Comparison of ENCODE assay signal across 9 mouse cellular contexts in genomic region chr17:67274531-67275094, GRCm38 (mm10).
A peak's percentile ranks its signal among the peaks of the same experiment; 100 is the strongest.
DNase-seq lines count a peak whose midpoint lies in the region; ATAC-seq and TF ChIP-seq lines count a peak whose summit lies in the region.
"Had no signal": no experiment of that assay in that cellular context is flagged by ENCODE, and none has a peak within 500 bp of the region (broad histone marks: within the 10 kb centered on the region; RNA-seq: fewer than 3 reads in every experiment).

No protein-coding gene starts in this region.

- no peak overlapping the region for H3K9ac ChIP-seq in intestine, postnatal 0 days (ENCODE audit: low read depth, low read length)

- intact Hi-C loops in left cerebral cortex, postnatal 36 days (cut with DNase I), result no loop called here

- no peaks in the 10 kb centered on the region for H3K36me3 ChIP-seq in intestine, postnatal 0 days (ENCODE audit: control insufficient read depth, insufficient read depth)

- TF ChIP-seq CTCF in lung, adult 2 months (IDR thresholded peaks at IDR 0.05; ENCODE audit: insufficient read depth, low read length), result no peak
- TF ChIP-seq CTCF in intestine, postnatal 0 days (IDR thresholded peaks at IDR 0.05; ENCODE audit: low read depth), result no peak

- no peak for TF ChIP-seq POLR2A in lung, adult 2 months (IDR thresholded peaks at IDR 0.05; ENCODE audit: borderline replicate concordance, extremely low read depth, low read depth, low read length)

- H3K4me2 ChIP-seq in intestine, postnatal 0 days (replicated peaks; ENCODE audit: low read depth), result no peak overlapping the region

- H3K4me1 ChIP-seq in lung, adult 2 months (ENCODE audit: control insufficient read depth, insufficient read depth, low read length), result peaks cover 12% of the 10 kb centered on the region
- H3K4me1 ChIP-seq in intestine, postnatal 0 days (replicated peaks; ENCODE audit: control insufficient read depth, insufficient read depth, low read length), result no peaks in the 10 kb centered on the region

- ATAC-seq in inflammation-experienced regulatory T-cells, adult 6 months, result no peak
- no peak for ATAC-seq in intestine, postnatal 0 days
- no peak for ATAC-seq in activated CD4-positive, CD25-positive, alpha-beta regulatory T cell, adult 4 months

- WGBS in lung, adult 2 months, result 28% methylated on average over 21 of the region's 21 CpGs
- 56% methylated on average over 21 of the region's 21 CpGs for WGBS in intestine, postnatal 0 days

- H3K27ac ChIP-seq in intestine, postnatal 0 days (ENCODE audit: low read depth, low read length), result no peak overlapping the region

- H3K4me3 ChIP-seq in lung, adult 2 months (replicated peaks; ENCODE audit: extremely low read depth, low read depth, low read length), result no peak overlapping the region
- no peak overlapping the region for H3K4me3 ChIP-seq in intestine, postnatal 0 days (ENCODE audit: low read depth, low read length)
- H3K4me3 ChIP-seq: erythroblast, embryonic 14.5 days had no signal

- H3K27me3 ChIP-seq in intestine, postnatal 0 days (replicated peaks; ENCODE audit: control insufficient read depth, insufficient read depth, low read length), result no peaks in the 10 kb centered on the region

- no peaks in the 10 kb centered on the region for H3K9me3 ChIP-seq in intestine, postnatal 0 days (ENCODE audit: control insufficient read depth)

- DNase-seq in lung, postnatal 10 days, result peak; percentile 18
- no peak for DNase-seq in lung, adult 2 months
- peak; percentile 53 to 55 for DNase-seq in cerebellum, postnatal 36 days
- peak; percentile 57 for DNase-seq in heart, postnatal 4 days
- peak; percentile 34 to 35 for DNase-seq in left cerebral cortex, postnatal 36 days (ENCODE audit: low spot score in 2 of 2)
